Comparison of ENCODE assay signal across 10 mouse cellular contexts in genomic region chr2:181597378-181598061, GRCm38 (mm10). TPM values are rescaled to one million over a fixed set of nuclear protein-coding genes. Genes with fewer than 3 reads are reported as not detected.
DNase-seq lines count a peak whose midpoint lies in the region; ATAC-seq and TF ChIP-seq lines count a peak whose summit lies in the region.
"Had no signal": no experiment of that assay in that cellular context is flagged by ENCODE, and none has a peak within 500 bp of the region (broad histone marks: within the 10 kb centered on the region; RNA-seq: fewer than 3 reads in every experiment).

No protein-coding gene starts in this region.

- no peak for ATAC-seq in midbrain, embryonic 11.5 days (ENCODE audit: low FRiP score)
- no peak for ATAC-seq in erythroid progenitor cell, adult 5-6 weeks (replicated peaks; ENCODE audit: low FRiP score, poor library complexity, severe bottlenecking)

- H3K4me1 ChIP-seq in heart, adult 2 months (ENCODE audit: control insufficient read depth, insufficient read depth, low read length): peaks cover 6% of the 10 kb centered on the region
- peaks cover 56% of the 10 kb centered on the region for H3K4me1 ChIP-seq in E14TG2a.4 (replicated peaks; ENCODE audit: low read depth, low read length)
- H3K4me1 ChIP-seq in embryonic facial prominence, embryonic 10.5 days: peaks cover 42% of the 10 kb centered on the region
- H3K4me1 ChIP-seq in midbrain, embryonic 11.5 days (ENCODE audit: control insufficient read depth, insufficient read depth, low read length): peaks cover 20% of the 10 kb centered on the region

- H3K4me2 ChIP-seq in midbrain, embryonic 11.5 days: peak overlapping the region; percentile 93

- H3K4me3 ChIP-seq in heart, adult 2 months: no peak overlapping the region
- H3K4me3 ChIP-seq in E14TG2a.4 (replicated peaks; ENCODE audit: low read length): no peak overlapping the region
- peak overlapping the region; percentile 88; the same call in 1 of the 2 replicates for H3K4me3 ChIP-seq in embryonic facial prominence, embryonic 10.5 days
- H3K4me3 ChIP-seq in midbrain, embryonic 11.5 days (ENCODE audit: low read depth, low read length): no peak overlapping the region

- 69% methylated on average over 7 of the region's 7 CpGs for WGBS in heart, adult 2 months
- 75% methylated on average over 7 of the region's 7 CpGs for WGBS in embryonic facial prominence, embryonic 10.5 days
- WGBS in midbrain, embryonic 11.5 days: 70% methylated on average over 7 of the region's 7 CpGs

- H3K27me3 ChIP-seq in heart, adult 2 months (ENCODE audit: control insufficient read depth, insufficient read depth, low read length): no peaks in the 10 kb centered on the region
- no peaks in the 10 kb centered on the region for H3K27me3 ChIP-seq in E14TG2a.4 (ENCODE audit: insufficient read depth, low read length)
- H3K27me3 ChIP-seq in embryonic facial prominence, embryonic 10.5 days (replicated peaks; ENCODE audit: low read depth, poor library complexity, severe bottlenecking): peaks cover 35% of the 10 kb centered on the region
- H3K27me3 ChIP-seq in midbrain, embryonic 11.5 days (ENCODE audit: control insufficient read depth, insufficient read depth, low read length): no peaks in the 10 kb centered on the region
- H3K27me3 ChIP-seq: heart, embryonic 15.5 days had no signal

- no peaks in the 10 kb centered on the region for H3K79me2 ChIP-seq in heart, adult 2 months (replicated peaks; ENCODE audit: control insufficient read depth, insufficient read depth, low read length)

- DNase-seq in heart, adult 2 months: no peak
- no peak for DNase-seq in heart, postnatal 36 days
- DNase-seq in embryonic facial prominence, embryonic 10.5 days (ENCODE audit: low spot score): peak; percentile 5
- peak; percentile 77 for DNase-seq in midbrain, embryonic 11.5 days (ENCODE audit: low spot score, missing footprints)
- no peak for DNase-seq in T-cell, adult 2 months (ENCODE audit: low spot score)
- DNase-seq in right cerebral cortex, postnatal 14 days: no peak
- DNase-seq: liver, embryonic 13.5 days had no signal

- H3K9ac ChIP-seq in heart, adult 2 months (ENCODE audit: low read depth, low read length): no peak overlapping the region
- no peak overlapping the region for H3K9ac ChIP-seq in midbrain, embryonic 11.5 days (ENCODE audit: low read length)

- H3K36me3 ChIP-seq in heart, adult 2 months (ENCODE audit: control insufficient read depth, insufficient read depth, low read length): no peaks in the 10 kb centered on the region
- peaks cover 15% of the 10 kb centered on the region for H3K36me3 ChIP-seq in E14TG2a.4 (ENCODE audit: insufficient read depth, low read length)
- peaks cover 4% of the 10 kb centered on the region; the same call in 1 of the 2 replicates for H3K36me3 ChIP-seq in embryonic facial prominence, embryonic 10.5 days (replicated peaks)
- no peaks in the 10 kb centered on the region for H3K36me3 ChIP-seq in midbrain, embryonic 11.5 days (ENCODE audit: control insufficient read depth, insufficient read depth, low read length)
- H3K36me3 ChIP-seq: heart, embryonic 15.5 days; liver, embryonic 13.5 days had no signal

- no peak for TF ChIP-seq POLR2A in heart, adult 2 months (IDR thresholded peaks at IDR 0.05; ENCODE audit: insufficient read depth, low read depth, low read length)

- no peaks in the 10 kb centered on the region for H3K9me3 ChIP-seq in E14TG2a.4 (ENCODE audit: low read length)
- no peaks in the 10 kb centered on the region for H3K9me3 ChIP-seq in embryonic facial prominence, embryonic 10.5 days
- no peaks in the 10 kb centered on the region for H3K9me3 ChIP-seq in midbrain, embryonic 11.5 days (ENCODE audit: control insufficient read depth, low read length)
- H3K9me3 ChIP-seq: heart, embryonic 15.5 days; liver, embryonic 13.5 days had no signal

- 0 out of 2 replicates have a peak, but pooled peaks have one; percentile 7 for TF ChIP-seq CTCF in heart, adult 2 months (IDR thresholded peaks at IDR 0.05)
- TF ChIP-seq CTCF in E14TG2a.4 (conservative IDR thresholded peaks at IDR 0.05; ENCODE audit: low read length): peak; percentile 29; the same call in 1 of the 2 replicates

- intact Hi-C loops in heart, adult 2 months (cut with DNase I): loop anchor here (10.0 kb wide), 1 partner anchor 443 kb away; the partner anchor contains the start of gene Eef1a2
- intact Hi-C loops in heart, postnatal 36 days (cut with DNase I): loop anchor here (5.0 kb wide), 1 partner anchor 410 kb away; the partner anchor contains the start of gene Ppdpf

- no peak overlapping the region for H3K27ac ChIP-seq in heart, adult 2 months
- H3K27ac ChIP-seq in embryonic facial prominence, embryonic 10.5 days (replicated peaks): no peak overlapping the region
- H3K27ac ChIP-seq in midbrain, embryonic 11.5 days (ENCODE audit: low read depth, low read length): no peak overlapping the region
- H3K27ac ChIP-seq: liver, embryonic 13.5 days had no signal

- TF ChIP-seq EP300 in heart, adult 2 months (IDR thresholded peaks at IDR 0.05; ENCODE audit: insufficient read depth, low read depth, low read length): no peak

RNA-seq across cellular contexts. Expression of gene Samd10, which starts 1.5 kb away (rescaled TPM):
- 1 to 10 TPM; 1.0 to 1.6 TPM for total RNA-seq in heart, adult 2 months (2021)
- polyA plus RNA-seq in heart, adult 2 months (2012; rRNA removed): 5.1 and 6.4 TPM in 2 replicates
- 1 to 10 TPM; 2.3 to 2.4 TPM for total RNA-seq in heart, postnatal 36 days (2021)
- 24.9 and 25.5 TPM in 2 replicates for polyA plus RNA-seq in embryonic facial prominence, embryonic 10.5 days (2016; fragmentation: Nextera tagmentation; extraction: Ambion mirVana)
- 63.4 and 64.4 TPM in 2 replicates for polyA plus RNA-seq in midbrain, embryonic 11.5 days (2014; fragmentation: Nextera tagmentation; extraction: Ambion mirVana)
- 4.0 TPM in 1 of 2 replicates, not detected in the other for total RNA-seq in erythroid progenitor cell, adult 5-6 weeks (2015; ENCODE audit: low replicate concordance)
- 0.08 and 0.77 TPM in 2 replicates for total RNA-seq in erythroid progenitor cell, adult 5-6 weeks (2017; ENCODE audit: low replicate concordance)

RNA-seq across cellular contexts. Expression of gene Zfp512b, which starts 4.9 kb away (rescaled TPM):
- total RNA-seq in heart, adult 2 months (2021): 10 to 100 TPM; 13.2 to 16.9 TPM
- polyA plus RNA-seq in heart, adult 2 months (2012; rRNA removed): 20.6 and 25.9 TPM in 2 replicates
- total RNA-seq in heart, postnatal 36 days (2021): 10 to 100 TPM; 16.6 to 18.0 TPM
- polyA plus RNA-seq in embryonic facial prominence, embryonic 10.5 days (2016; fragmentation: Nextera tagmentation; extraction: Ambion mirVana): 56.0 and 59.1 TPM in 2 replicates
- 24.6 and 27.0 TPM in 2 replicates for polyA plus RNA-seq in midbrain, embryonic 11.5 days (2014; fragmentation: Nextera tagmentation; extraction: Ambion mirVana)
- 2.5 and 14.8 TPM in 2 replicates for total RNA-seq in erythroid progenitor cell, adult 5-6 weeks (2015; ENCODE audit: low replicate concordance)
- total RNA-seq in erythroid progenitor cell, adult 5-6 weeks (2017; ENCODE audit: low replicate concordance): 0.39 and 4.2 TPM in 2 replicates

RNA-seq across cellular contexts. Expression of gene Prpf6, which starts 5.9 kb away (rescaled TPM):
- 10 to 100 TPM; 35.3 to 38.6 TPM for total RNA-seq in heart, adult 2 months (2021)
- polyA plus RNA-seq in heart, adult 2 months (2012; rRNA removed): 13.8 and 19.1 TPM in 2 replicates
- total RNA-seq in heart, postnatal 36 days (2021): 10 to 100 TPM; 36.0 to 38.3 TPM
- polyA plus RNA-seq in embryonic facial prominence, embryonic 10.5 days (2016; fragmentation: Nextera tagmentation; extraction: Ambion mirVana): 77.2 and 82.6 TPM in 2 replicates
- polyA plus RNA-seq in midbrain, embryonic 11.5 days (2014; fragmentation: Nextera tagmentation; extraction: Ambion mirVana): 77.0 and 82.6 TPM in 2 replicates
- 11.7 and 13.0 TPM in 2 replicates for total RNA-seq in erythroid progenitor cell, adult 5-6 weeks (2015; ENCODE audit: low replicate concordance)
- total RNA-seq in erythroid progenitor cell, adult 5-6 weeks (2017; ENCODE audit: low replicate concordance): 28.1 and 33.1 TPM in 2 replicates

RNA-seq across cellular contexts. Expression of gene Uckl1, which starts 12.8 kb away (rescaled TPM):
- 10 to 100 TPM; 31.3 to 32.5 TPM for total RNA-seq in heart, adult 2 months (2021)
- polyA plus RNA-seq in heart, adult 2 months (2012; rRNA removed): 115 and 156 TPM in 2 replicates
- 10 to 100 TPM; 36.6 to 47.4 TPM for total RNA-seq in heart, postnatal 36 days (2021)
- 41.1 and 41.3 TPM in 2 replicates for polyA plus RNA-seq in embryonic facial prominence, embryonic 10.5 days (2016; fragmentation: Nextera tagmentation; extraction: Ambion mirVana)
- polyA plus RNA-seq in midbrain, embryonic 11.5 days (2014; fragmentation: Nextera tagmentation; extraction: Ambion mirVana): 46.4 and 50.2 TPM in 2 replicates
- 26.4 and 37.1 TPM in 2 replicates for total RNA-seq in erythroid progenitor cell, adult 5-6 weeks (2015; ENCODE audit: low replicate concordance)
- total RNA-seq in erythroid progenitor cell, adult 5-6 weeks (2017; ENCODE audit: low replicate concordance): 15.2 and 30.2 TPM in 2 replicates

RNA-seq across cellular contexts. Expression of gene Gm29797, which starts 59.3 kb away (rescaled TPM):
- not detected for total RNA-seq in heart, adult 2 months (2021)
- 0.21 TPM in 1 of 2 replicates, not detected in the other for polyA plus RNA-seq in heart, adult 2 months (2012; rRNA removed)
- total RNA-seq in heart, postnatal 36 days (2021): not detected
- 0.28 TPM in 1 of 2 replicates, not detected in the other for polyA plus RNA-seq in embryonic facial prominence, embryonic 10.5 days (2016; fragmentation: Nextera tagmentation; extraction: Ambion mirVana)
- polyA plus RNA-seq in midbrain, embryonic 11.5 days (2014; fragmentation: Nextera tagmentation; extraction: Ambion mirVana): not detected in 2 replicates
- not detected in 2 replicates for total RNA-seq in erythroid progenitor cell, adult 5-6 weeks (2015; ENCODE audit: low replicate concordance)
- total RNA-seq in erythroid progenitor cell, adult 5-6 weeks (2017; ENCODE audit: low replicate concordance): not detected in 2 replicates
- polyA plus RNA-seq: heart, embryonic 15.5 days; liver, embryonic 13.5 days had no signal

Comparison
In these comparisons a context has a peak if more than half of its experiments do, and no peak if none do; other contexts are left out.
1. DNase-seq: peak in embryonic facial prominence, embryonic 10.5 days (single experiment) and midbrain, embryonic 11.5 days (single experiment); none in heart, adult 2 months (0 of 2), heart, postnatal 36 days (0 of 2), T-cell, adult 2 months (single experiment) and right cerebral cortex, postnatal 14 days (single experiment).